Mouse (Mus musculus): ENCODE data around the gene Serpina9. TPM values are rescaled to one million over a fixed set of nuclear protein-coding genes. Genes with fewer than 3 reads are reported as not detected.

The Serpina9 gene
- polyA plus RNA-seq, 1 experiment = 3.8 TPM

- Histone ChIP-seq H3K4me1 (ENCODE audit: control insufficient read depth, insufficient read depth, low read length) (no peaks in the 10 kb centered on the region), H3K27ac (ENCODE audit: insufficient read depth, low read length) (no peak overlapping the region), H3K4me3 (ENCODE audit: insufficient read depth, low read length) (no peak overlapping the region)
- TF ChIP-seq POLR2A (IDR thresholded peaks at IDR 0.05; ENCODE audit: extremely low read depth, insufficient read depth, low read length) (no peak), CTCF (IDR thresholded peaks at IDR 0.05; ENCODE audit: extremely low read depth, insufficient read depth, low read length) (no peak)
These were observed 27.8 kb upstream of the Serpina9 start for GRCm38 (mm10) chr12:104041401-104041800.

GRCm38 (mm10) chr12:104038181-104038580 lies 24.6 kb upstream of the Serpina9 start:
- H3K4me1 ChIP-seq (ENCODE audit: control insufficient read depth, insufficient read depth, low read length) = no peaks in the 10 kb centered on the region
- no peak overlapping the region for H3K4me3 ChIP-seq (ENCODE audit: insufficient read depth, low read length)
- H3K27ac ChIP-seq (ENCODE audit: insufficient read depth, low read length) = no peak overlapping the region
- no peak for TF ChIP-seq POLR2A (IDR thresholded peaks at IDR 0.05; ENCODE audit: extremely low read depth, insufficient read depth, low read length)
- no peak for TF ChIP-seq CTCF (IDR thresholded peaks at IDR 0.05; ENCODE audit: extremely low read depth, insufficient read depth, low read length)

- Histone ChIP-seq H3K4me3 (ENCODE audit: insufficient read depth, low read length) (no peak overlapping the region), H3K4me1 (ENCODE audit: control insufficient read depth, insufficient read depth, low read length) (no peaks in the 10 kb centered on the region), H3K27ac (ENCODE audit: insufficient read depth, low read length) (no peak overlapping the region)
- TF ChIP-seq CTCF (IDR thresholded peaks at IDR 0.05; ENCODE audit: extremely low read depth, insufficient read depth, low read length) (no peak), POLR2A (IDR thresholded peaks at IDR 0.05; ENCODE audit: extremely low read depth, insufficient read depth, low read length) (no peak)
These were observed 20.2 kb upstream of the Serpina9 start for GRCm38 (mm10) chr12:104033752-104034151.

GRCm38 (mm10) chr12:104029986-104030385 lies 16.4 kb upstream of the Serpina9 start:
- Histone ChIP-seq H3K27ac (ENCODE audit: insufficient read depth, low read length) (no peak overlapping the region), H3K4me1 (ENCODE audit: control insufficient read depth, insufficient read depth, low read length) (no peaks in the 10 kb centered on the region), H3K4me3 (ENCODE audit: insufficient read depth, low read length) (no peak overlapping the region)
- TF ChIP-seq CTCF (IDR thresholded peaks at IDR 0.05; ENCODE audit: extremely low read depth, insufficient read depth, low read length) (peak; percentile 33; the same call in 1 of the 2 replicates), POLR2A (IDR thresholded peaks at IDR 0.05; ENCODE audit: extremely low read depth, insufficient read depth, low read length) (no peak)

GRCm38 (mm10) chr12:104015280-104015679 lies 1.7 kb upstream of the Serpina9 start:
- TF ChIP-seq CTCF (IDR thresholded peaks at IDR 0.05; ENCODE audit: extremely low read depth, insufficient read depth, low read length) (no peak), POLR2A (IDR thresholded peaks at IDR 0.05; ENCODE audit: extremely low read depth, insufficient read depth, low read length) (no peak)
- Histone ChIP-seq H3K4me3 (ENCODE audit: insufficient read depth, low read length) (no peak overlapping the region), H3K4me1 (ENCODE audit: control insufficient read depth, insufficient read depth, low read length) (peaks cover 1% of the 10 kb centered on the region; the same call in 1 of the 2 replicates), H3K27ac (ENCODE audit: insufficient read depth, low read length) (no peak overlapping the region)

- H3K4me1 ChIP-seq (ENCODE audit: control insufficient read depth, insufficient read depth, low read length) = peaks cover 1% of the 10 kb centered on the region; the same call in 1 of the 2 replicates
- no peak overlapping the region for H3K27ac ChIP-seq (ENCODE audit: insufficient read depth, low read length)
- TF ChIP-seq POLR2A (IDR thresholded peaks at IDR 0.05; ENCODE audit: extremely low read depth, insufficient read depth, low read length) = no peak
- no peak for TF ChIP-seq CTCF (IDR thresholded peaks at IDR 0.05; ENCODE audit: extremely low read depth, insufficient read depth, low read length)
- H3K4me3 ChIP-seq (ENCODE audit: insufficient read depth, low read length) = no peak overlapping the region
These were observed 8.9 kb downstream of the Serpina9 start for GRCm38 (mm10) chr12:104004689-104005088.

GRCm38 (mm10) chr12:104003238-104003612 lies 10.3 kb downstream of the Serpina9 start:
- TF ChIP-seq POLR2A (IDR thresholded peaks at IDR 0.05; ENCODE audit: extremely low read depth, insufficient read depth, low read length) (no peak), CTCF (IDR thresholded peaks at IDR 0.05; ENCODE audit: extremely low read depth, insufficient read depth, low read length) (no peak)
- H3K4me1 ChIP-seq (ENCODE audit: control insufficient read depth, insufficient read depth, low read length) = peaks cover 3% of the 10 kb centered on the region; the same call in 1 of the 2 replicates
- no peak overlapping the region for H3K4me3 ChIP-seq (ENCODE audit: insufficient read depth, low read length)
- no peak overlapping the region for H3K27ac ChIP-seq (ENCODE audit: insufficient read depth, low read length)

GRCm38 (mm10) chr12:104002569-104003237 lies 10.9 kb downstream of the Serpina9 start:
- Histone ChIP-seq H3K4me1 (ENCODE audit: control insufficient read depth, insufficient read depth, low read length) (peaks cover 3% of the 10 kb centered on the region; the same call in 1 of the 2 replicates), H3K27ac (ENCODE audit: insufficient read depth, low read length) (no peak overlapping the region), H3K4me3 (ENCODE audit: insufficient read depth, low read length) (no peak overlapping the region)
- TF ChIP-seq POLR2A (IDR thresholded peaks at IDR 0.05; ENCODE audit: extremely low read depth, insufficient read depth, low read length) (no peak), CTCF (IDR thresholded peaks at IDR 0.05; ENCODE audit: extremely low read depth, insufficient read depth, low read length) (no peak)

GRCm38 (mm10) chr12:104000594-104000993 lies 13.0 kb downstream of the Serpina9 start:
- no peak overlapping the region for H3K27ac ChIP-seq (ENCODE audit: insufficient read depth, low read length)
- H3K4me3 ChIP-seq (ENCODE audit: insufficient read depth, low read length) = no peak overlapping the region
- no peak for TF ChIP-seq POLR2A (IDR thresholded peaks at IDR 0.05; ENCODE audit: extremely low read depth, insufficient read depth, low read length)
- no peak for TF ChIP-seq CTCF (IDR thresholded peaks at IDR 0.05; ENCODE audit: extremely low read depth, insufficient read depth, low read length)
- H3K4me1 ChIP-seq (ENCODE audit: control insufficient read depth, insufficient read depth, low read length) = peaks cover 3% of the 10 kb centered on the region; the same call in 1 of the 2 replicates

GRCm38 (mm10) chr12:103999611-104000010 lies 13.9 kb downstream of the Serpina9 start:
- no peak overlapping the region for H3K27ac ChIP-seq (ENCODE audit: insufficient read depth, low read length)
- H3K4me1 ChIP-seq (ENCODE audit: control insufficient read depth, insufficient read depth, low read length) = peaks cover 3% of the 10 kb centered on the region; the same call in 1 of the 2 replicates
- no peak for TF ChIP-seq POLR2A (IDR thresholded peaks at IDR 0.05; ENCODE audit: extremely low read depth, insufficient read depth, low read length)
- no peak for TF ChIP-seq CTCF (IDR thresholded peaks at IDR 0.05; ENCODE audit: extremely low read depth, insufficient read depth, low read length)
- H3K4me3 ChIP-seq (ENCODE audit: insufficient read depth, low read length) = no peak overlapping the region
